Mouse (Mus musculus) stomach, embryonic 14.5 days (tissue): ENCODE data around the gene AC153137.1. TPM values are rescaled to one million over a fixed set of nuclear protein-coding genes. Genes with fewer than 3 reads are reported as not detected.
A peak's percentile ranks its signal among the peaks of the same experiment; 100 is the strongest.
"Not testable (repeated sequence)": the region's sequence is repeated elsewhere in the genome, so short reads cannot be mapped to it uniquely, and the experiment has no call there.

ENCODE experiments used
- ATAC-seq: fragments of 200-750 bp; cut with Nextera tagmentation; 2 replicates; pipeline ENCODE4 v1.8.0; 2017; ENCODE audit warnings: low read depth, moderate TSS enrichment; ENCODE audit not compliant: insufficient number of reproducible peaks, insufficient read depth, low FRiP score
- H3K27ac ChIP-seq: fragments of 300-500 bp; sonication (generic); 2 replicates; pipeline ENCODE4 v1.5.1; 2014; ENCODE audit warnings: mild to moderate bottlenecking, low read length, moderate library complexity, mixed read lengths
- H3K27me3 ChIP-seq: fragments of 300-500 bp; sonication (generic); 2 replicates; pipeline ENCODE4 v1.6.1; 2014; ENCODE audit warnings: low read length, control low read depth, mixed read lengths; ENCODE audit not compliant: control insufficient read depth, insufficient read depth
- H3K36me3 ChIP-seq: fragments of 300-500 bp; sonication (generic); 2 replicates; pipeline ENCODE4 v1.6.1; 2014; ENCODE audit warnings: mild to moderate bottlenecking, control low read depth, low read length, moderate library complexity, mixed read lengths; ENCODE audit not compliant: control insufficient read depth, insufficient read depth
- H3K4me1 ChIP-seq: fragments of 300-500 bp; sonication (generic); 2 replicates; pipeline ENCODE4 v1.6.1; 2014; ENCODE audit warnings: low read length, control low read depth, mixed read lengths; ENCODE audit not compliant: control insufficient read depth, insufficient read depth
- H3K4me2 ChIP-seq: fragments of 300-500 bp; sonication (generic); replicated peaks from 2 replicates; pipeline ENCODE4 v1.6.1; 2014; ENCODE audit warnings: low read depth, low read length, control low read depth
- H3K4me3 ChIP-seq: fragments of 300-500 bp; sonication (generic); 2 replicates; pipeline ENCODE4 v1.5.1; 2014; ENCODE audit warnings: low read depth, low read length, control low read depth
- H3K9ac ChIP-seq: fragments of 300-500 bp; sonication (generic); replicated peaks from 2 replicates; pipeline ENCODE4 v1.6.1; 2014; ENCODE audit warnings: low read depth, mild to moderate bottlenecking, control low read depth, low read length, moderate library complexity, mixed read lengths
- H3K9me3 ChIP-seq: fragments of 300-500 bp; sonication (generic); 2 replicates; pipeline ENCODE4 v1.6.1; 2016; ENCODE audit warnings: low read depth, low read length, control low read depth; ENCODE audit not compliant: control insufficient read depth
- WGBS: fragments of 180-500 bp; shearing (Covaris S2); extraction: QIAGEN DNeasy Blood & Tissue Kit; methylation state at CpG from one replicate; pipeline ENCODE4 v1.1.7; 2014; 5-methylcytosine and 5-hydroxymethylcytosine counted together
- polyA plus RNA-seq: library from polyadenylated mRNA; unstranded; fragments of >200 nt; fragmentation: Nextera tagmentation; extraction: Ambion mirVana; gene quantifications from 2 replicates; pipeline ENCODE4 v1.2.1, GENCODE M21; 2014

The AC153137.1 gene
- polyA plus RNA-seq: not detected in 2 replicates

GRCm38 (mm10) chr1:30977868-30978267 lies at the start of gene AC153137.1:
TSS of gene AC153137.1 (minus strand) at chr1:30977968.
- not testable (repeated sequence) for H3K27me3 ChIP-seq, H3K4me3 ChIP-seq, H3K9ac ChIP-seq, ATAC-seq, H3K4me2 ChIP-seq, H3K9me3 ChIP-seq, H3K36me3 ChIP-seq, H3K27ac ChIP-seq, H3K4me1 ChIP-seq
- 83% methylated on average over 6 of the region's 6 CpGs for WGBS

GRCm38 (mm10) chr1:31023173-31023572 lies 45.4 kb upstream of the AC153137.1 start:
- H3K9ac ChIP-seq: no peak overlapping the region
- no peak overlapping the region for H3K27ac ChIP-seq
- H3K4me2 ChIP-seq: no peak overlapping the region
- no peaks in the 10 kb centered on the region for H3K36me3 ChIP-seq
- no peak overlapping the region for H3K4me3 ChIP-seq
- H3K4me1 ChIP-seq: no peaks in the 10 kb centered on the region
- ATAC-seq: no peak
- H3K27me3 ChIP-seq: no peaks in the 10 kb centered on the region
- no peaks in the 10 kb centered on the region for H3K9me3 ChIP-seq

GRCm38 (mm10) chr1:31019283-31019682 lies 41.5 kb upstream of the AC153137.1 start:
- Histone ChIP-seq H3K4me2 (no peak overlapping the region), H3K4me1 (no peaks in the 10 kb centered on the region), H3K9me3 (no peaks in the 10 kb centered on the region), H3K36me3 (no peaks in the 10 kb centered on the region), H3K4me3 (no peak overlapping the region), H3K9ac (no peak overlapping the region), H3K27ac (no peak overlapping the region), H3K27me3 (no peaks in the 10 kb centered on the region)
- no peak for ATAC-seq
- 85% methylated on average over 6 of the region's 6 CpGs for WGBS

GRCm38 (mm10) chr1:31017377-31017776 lies 39.6 kb upstream of the AC153137.1 start:
- no peak overlapping the region for H3K9ac ChIP-seq
- 80% methylated on average over 5 of the region's 5 CpGs for WGBS
- no peaks in the 10 kb centered on the region for H3K9me3 ChIP-seq
- no peak overlapping the region for H3K27ac ChIP-seq
- H3K4me2 ChIP-seq: no peak overlapping the region
- ATAC-seq: no peak
- no peaks in the 10 kb centered on the region for H3K36me3 ChIP-seq
- no peaks in the 10 kb centered on the region for H3K27me3 ChIP-seq
- no peak overlapping the region for H3K4me3 ChIP-seq
- no peaks in the 10 kb centered on the region for H3K4me1 ChIP-seq

GRCm38 (mm10) chr1:31016068-31016467 lies 38.3 kb upstream of the AC153137.1 start:
- Histone ChIP-seq H3K4me1 (no peaks in the 10 kb centered on the region), H3K4me3 (no peak overlapping the region), H3K36me3 (no peaks in the 10 kb centered on the region), H3K4me2 (no peak overlapping the region), H3K9ac (no peak overlapping the region), H3K27ac (no peak overlapping the region), H3K27me3 (no peaks in the 10 kb centered on the region), H3K9me3 (no peaks in the 10 kb centered on the region)
- ATAC-seq: no peak
- 79% methylated on average over 6 of the region's 6 CpGs for WGBS

- H3K9me3 ChIP-seq: no peaks in the 10 kb centered on the region
- H3K4me2 ChIP-seq: no peak overlapping the region
- no peak overlapping the region for H3K4me3 ChIP-seq
- WGBS: 54% methylated on average over 2 of the region's 2 CpGs
- no peak overlapping the region for H3K9ac ChIP-seq
- H3K36me3 ChIP-seq: no peaks in the 10 kb centered on the region
- no peak for ATAC-seq
- no peaks in the 10 kb centered on the region for H3K27me3 ChIP-seq
- H3K4me1 ChIP-seq: no peaks in the 10 kb centered on the region
- H3K27ac ChIP-seq: no peak overlapping the region
Measured at GRCm38 (mm10) chr1:31015261-31015660, 37.5 kb upstream of the AC153137.1 start.

GRCm38 (mm10) chr1:30977239-30977638 lies 529 bp downstream of the AC153137.1 start:
- ATAC-seq, H3K36me3 ChIP-seq, H3K4me2 ChIP-seq, H3K4me1 ChIP-seq, H3K27ac ChIP-seq, H3K27me3 ChIP-seq, H3K4me3 ChIP-seq, H3K9ac ChIP-seq, H3K9me3 ChIP-seq: not testable (repeated sequence)
- WGBS: 86% methylated on average over 7 of the region's 7 CpGs

- H3K4me2 ChIP-seq: no peak overlapping the region
- no peak overlapping the region for H3K9ac ChIP-seq
- H3K36me3 ChIP-seq: no peaks in the 10 kb centered on the region
- WGBS: 53% methylated on average over 2 of the region's 2 CpGs
- ATAC-seq: no peak
- no peaks in the 10 kb centered on the region for H3K9me3 ChIP-seq
- no peaks in the 10 kb centered on the region for H3K27me3 ChIP-seq
- H3K4me3 ChIP-seq: no peak overlapping the region
- no peak overlapping the region for H3K27ac ChIP-seq
- peaks cover 9% of the 10 kb centered on the region; the same call in 1 of the 2 replicates for H3K4me1 ChIP-seq
Measured at GRCm38 (mm10) chr1:30951795-30952194, 26.0 kb downstream of the AC153137.1 start.

- H3K9ac ChIP-seq: peak overlapping the region; percentile 96; the same call in 1 of the 2 replicates
- H3K4me3 ChIP-seq: peak overlapping the region; percentile 93
- no peaks in the 10 kb centered on the region for H3K9me3 ChIP-seq
- peak overlapping the region; percentile 43 for H3K4me2 ChIP-seq
- peaks cover 11% of the 10 kb centered on the region; the same call in 1 of the 2 replicates for H3K4me1 ChIP-seq
- H3K36me3 ChIP-seq: no peaks in the 10 kb centered on the region
- no peak for ATAC-seq
- no peaks in the 10 kb centered on the region for H3K27me3 ChIP-seq
- H3K27ac ChIP-seq: peak overlapping the region; percentile 97
- WGBS: 16% methylated on average over 5 of the region's 5 CpGs
Measured at GRCm38 (mm10) chr1:30950456-30950835, 27.3 kb downstream of the AC153137.1 start.
